Mouse (Mus musculus) ES-E14 (cell line): ENCODE measurements at regions not wholly inside any gene's neighbourhood (a gene's known extent, or its start where the extent isn't known, plus 50 kb on each side); places are given as distances from the start of the nearest gene placed in this dataset.

Experiments
- DNase-seq: peaks from one replicate; pipeline ENCODE4 v3.0.0-alpha.2; 2013; ENCODE audit warnings: low read depth, low spot score
- H3K27ac ChIP-seq: 2 replicates; pipeline ENCODE4 v1.5.1; 2012; ENCODE audit warnings: low read depth, mild to moderate bottlenecking, low read length, moderate library complexity, mixed read lengths; ENCODE audit not compliant: poor library complexity, insufficient read depth, severe bottlenecking
- H3K36me3 ChIP-seq: 2 replicates; pipeline ENCODE4 v1.6.1; 2012; ENCODE audit warnings: mild to moderate bottlenecking, low read length, moderate library complexity, mixed read lengths; ENCODE audit not compliant: control insufficient read depth, poor library complexity, insufficient read depth, severe bottlenecking
- H3K4me1 ChIP-seq, 2 experiments: fragments of 150-350 bp in 1 of 2; sonication (generic) in 1 of 2; 2 replicates each; pipeline ENCODE4 v1.6.1; 2012; ENCODE audit warnings: low read length in 2 of 2, mild to moderate bottlenecking in 1 of 2, mixed read lengths in 1 of 2; ENCODE audit not compliant: control insufficient read depth in 2 of 2, insufficient read depth in 2 of 2, poor library complexity in 1 of 2
- H3K4me3 ChIP-seq, 2 experiments: fragments of 150-350 bp in 1 of 2; sonication (generic) in 1 of 2; 2 replicates each; pipeline ENCODE4 v1.5.1; 2012; ENCODE audit warnings: low read length in 2 of 2, low read depth in 1 of 2, mild to moderate bottlenecking in 1 of 2, mixed read lengths in 1 of 2; ENCODE audit not compliant: insufficient read depth in 1 of 2, poor library complexity in 1 of 2, severe bottlenecking in 1 of 2
- H3K9ac ChIP-seq: 2 replicates; pipeline ENCODE4 v1.6.1; 2012; ENCODE audit warnings: low read depth, mild to moderate bottlenecking, low read length, mixed read lengths; ENCODE audit not compliant: poor library complexity, insufficient read depth, severe bottlenecking
- H3K9me3 ChIP-seq: fragments of 150-350 bp; sonication (generic); 2 replicates; pipeline ENCODE4 v1.6.1; 2012; ENCODE audit warnings: low read depth, mild to moderate bottlenecking, low read length; ENCODE audit not compliant: control insufficient read depth, insufficient read depth
- CHD2 ChIP-seq: IDR thresholded peaks from 2 replicates; pipeline ENCODE4 v1.6.1; 2014; ENCODE audit warnings: mild to moderate bottlenecking, low read depth, low read length, inconsistent platforms
- HCFC1 ChIP-seq: IDR thresholded peaks from 2 replicates; pipeline ENCODE4 v1.6.1; 2012; ENCODE audit warnings: low read length, inconsistent platforms, borderline replicate concordance; ENCODE audit not compliant: insufficient read depth
- MAFK ChIP-seq: IDR thresholded peaks from 2 replicates; pipeline ENCODE4 v1.6.1; 2014; ENCODE audit warnings: mild to moderate bottlenecking, low read depth, low read length, inconsistent platforms; ENCODE audit not compliant: insufficient read depth
- ZC3H11A ChIP-seq: IDR thresholded peaks from 2 replicates; pipeline ENCODE4 v1.6.1; 2012; ENCODE audit warnings: low read depth, mild to moderate bottlenecking, inconsistent platforms, low read length, borderline replicate concordance
- ZNF384 ChIP-seq: IDR thresholded peaks from 2 replicates; pipeline ENCODE4 v1.6.1; 2012; ENCODE audit warnings: low read depth, low read length, inconsistent platforms
- in situ Hi-C, 2 experiments: fragments of 600-800 bp; cut with MboI; formaldehyde crosslinking; loops; one replicate each; pipeline ENCODE4 v1.15.1; 2025; ENCODE audit warnings: low sequenced_read_pairs in 2 of 2, inconsistent platforms in 1 of 2; ENCODE audit not compliant: unreplicated experiment in 2 of 2

GRCm38 (mm10) chr11:112982802-112983591 is 201.0 kb downstream of the Sox9 start:
- DNase-seq = no peak
- H3K4me3 ChIP-seq = no peak overlapping the region

GRCm38 (mm10) chr11:112986029-112986573 is 204.1 kb downstream of the Sox9 start:
- H3K4me1 ChIP-seq = no peaks in the 10 kb centered on the region
- no peaks in the 10 kb centered on the region for H3K36me3 ChIP-seq
- H3K9me3 ChIP-seq = no peaks in the 10 kb centered on the region
- no peak for TF ChIP-seq ZC3H11A
- TF ChIP-seq ZNF384 = no peak
- TF ChIP-seq HCFC1 = no peak
- no peak for TF ChIP-seq MAFK
- TF ChIP-seq CHD2 = no peak
- H3K4me3 ChIP-seq = no peak overlapping the region
- in situ Hi-C loops = no loop called here
- H3K27ac ChIP-seq = no peak overlapping the region
- DNase-seq = no peak
- H3K9ac ChIP-seq = no peak overlapping the region

More at GRCm38 (mm10) chr11:112982802-112983591, 201.0 kb downstream of the Sox9 start:
- in situ Hi-C loops = no loop called here
- no peak overlapping the region for H3K27ac ChIP-seq
- no peak for TF ChIP-seq CHD2
- TF ChIP-seq ZNF384 = no peak
- no peak for TF ChIP-seq ZC3H11A
- TF ChIP-seq MAFK = no peak
- H3K4me1 ChIP-seq = no peaks in the 10 kb centered on the region
- H3K9ac ChIP-seq = no peak overlapping the region
- no peaks in the 10 kb centered on the region for H3K36me3 ChIP-seq
- no peaks in the 10 kb centered on the region for H3K9me3 ChIP-seq

- Histone ChIP-seq H3K36me3 (no peaks in the 10 kb centered on the region), H3K4me1 (no peaks in the 10 kb centered on the region), H3K9ac (no peak overlapping the region), H3K27ac (no peak overlapping the region), H3K9me3 (no peaks in the 10 kb centered on the region), H3K4me3 (no peak overlapping the region)
- DNase-seq = no peak
- in situ Hi-C loops = no loop called here
- TF ChIP-seq ZC3H11A (no peak), ZNF384 (no peak), CHD2 (no peak), HCFC1 (no peak), MAFK (no peak)
Observed at GRCm38 (mm10) chr11:112987782-112988181, 205.8 kb downstream of the Sox9 start.

GRCm38 (mm10) chr11:112988900-112989299 is 206.9 kb downstream of the Sox9 start:
- no peaks in the 10 kb centered on the region for H3K36me3 ChIP-seq
- no peaks in the 10 kb centered on the region for H3K4me1 ChIP-seq
- no peak overlapping the region for H3K9ac ChIP-seq
- TF ChIP-seq MAFK = no peak
- TF ChIP-seq HCFC1 = no peak
- TF ChIP-seq CHD2 = no peak
- no peak for TF ChIP-seq ZNF384
- TF ChIP-seq ZC3H11A = no peak
- no peak overlapping the region for H3K4me3 ChIP-seq
- in situ Hi-C loops = no loop called here
- no peak for DNase-seq
- no peaks in the 10 kb centered on the region for H3K9me3 ChIP-seq
- no peak overlapping the region for H3K27ac ChIP-seq
